Mouse (Mus musculus) midbrain, postnatal 0 days (tissue): ENCODE measurements at regions not wholly inside any gene's neighbourhood (a gene's known extent, or its start where the extent isn't known, plus 50 kb on each side); places are given as distances from the start of the nearest gene placed in this dataset.

ENCODE experiments used
- ATAC-seq: fragments of 200-750 bp; cut with Nextera tagmentation; 2 replicates; pipeline ENCODE4 v1.8.0; 2017; ENCODE audit warnings: moderate number of reproducible peaks, mild to moderate bottlenecking, moderate TSS enrichment, moderate library complexity; ENCODE audit not compliant: low FRiP score
- DNase-seq: peaks from one replicate; pipeline ENCODE4 v3.0.0-alpha.2; 2015; ENCODE audit warnings: low spot score
- H3K27ac ChIP-seq: fragments of 300-500 bp; sonication (generic); 2 replicates; pipeline ENCODE4 v1.5.1; 2014; ENCODE audit warnings: low read depth, mild to moderate bottlenecking, low read length, mixed read lengths
- H3K27me3 ChIP-seq: fragments of 300-500 bp; sonication (generic); 2 replicates; pipeline ENCODE4 v1.6.1; 2014; ENCODE audit warnings: low read length, control low read depth, mixed read lengths; ENCODE audit not compliant: insufficient read depth
- H3K36me3 ChIP-seq: fragments of 300-500 bp; sonication (generic); 2 replicates; pipeline ENCODE4 v1.6.1; 2014; ENCODE audit warnings: low read length, control low read depth, mixed read lengths; ENCODE audit not compliant: insufficient read depth
- H3K4me1 ChIP-seq: fragments of 300-500 bp; sonication (generic); 2 replicates; pipeline ENCODE4 v1.6.1; 2014; ENCODE audit warnings: mild to moderate bottlenecking, control low read depth, antibody characterized with exemption, low read length, mixed read lengths; ENCODE audit not compliant: insufficient read depth
- H3K4me2 ChIP-seq: fragments of 300-500 bp; sonication (generic); 2 replicates; pipeline ENCODE4 v1.6.1; 2014; ENCODE audit warnings: low read depth, mild to moderate bottlenecking, low read length, mixed read lengths; ENCODE audit not compliant: poor library complexity, severe bottlenecking
- H3K4me3 ChIP-seq: fragments of 300-500 bp; sonication (generic); 2 replicates; pipeline ENCODE4 v1.5.1; 2014; ENCODE audit warnings: low read depth, mild to moderate bottlenecking, low read length, moderate library complexity
- H3K9ac ChIP-seq: fragments of 300-500 bp; sonication (generic); replicated peaks from 2 replicates; pipeline ENCODE4 v1.6.1; 2014; ENCODE audit warnings: mild to moderate bottlenecking, low read length, moderate library complexity, mixed read lengths; ENCODE audit not compliant: poor library complexity, severe bottlenecking
- H3K9me3 ChIP-seq: fragments of 300-500 bp; sonication (generic); 2 replicates; pipeline ENCODE4 v1.6.1; 2016; ENCODE audit warnings: low read length, control low read depth
- CTCF ChIP-seq: IDR thresholded peaks from 2 replicates; pipeline ENCODE4 v1.5.1; 2016; ENCODE audit warnings: antibody characterized with exemption, mild to moderate bottlenecking
- WGBS: fragments of 180-500 bp; shearing (Covaris S2); extraction: QIAGEN DNeasy Blood & Tissue Kit; methylation state at CpG from one replicate; pipeline ENCODE4 v1.1.7; 2014; 5-methylcytosine and 5-hydroxymethylcytosine counted together

- ATAC-seq (no peak), DNase-seq (no peak)
- Histone ChIP-seq H3K27me3 (no peaks in the 10 kb centered on the region), H3K4me2 (no peak overlapping the region), H3K4me1 (no peaks in the 10 kb centered on the region), H3K4me3 (no peak overlapping the region), H3K9ac (no peak overlapping the region), H3K27ac (no peak overlapping the region), H3K36me3 (no peaks in the 10 kb centered on the region), H3K9me3 (no peaks in the 10 kb centered on the region)
- 93% methylated on average over 5 of the region's 5 CpGs for WGBS
- no peak for TF ChIP-seq CTCF
Measured at GRCm38 (mm10) chr13:3752334-3752733, 51.8 kb downstream of the Calml3 start.

- H3K27me3 ChIP-seq = no peaks in the 10 kb centered on the region
- WGBS = 73% methylated on average over 1 of the region's 1 CpGs
- no peak overlapping the region for H3K27ac ChIP-seq
- H3K36me3 ChIP-seq = no peaks in the 10 kb centered on the region
- no peaks in the 10 kb centered on the region for H3K4me1 ChIP-seq
- H3K9ac ChIP-seq = no peak overlapping the region
- no peak for ATAC-seq
- DNase-seq = no peak
- H3K9me3 ChIP-seq = no peaks in the 10 kb centered on the region
- no peak for TF ChIP-seq CTCF
- H3K4me3 ChIP-seq = no peak overlapping the region
- no peak overlapping the region for H3K4me2 ChIP-seq
Measured at GRCm38 (mm10) chr13:3751222-3751621, 52.9 kb downstream of the Calml3 start.

- no peaks in the 10 kb centered on the region for H3K27me3 ChIP-seq
- ATAC-seq = no peak
- H3K4me3 ChIP-seq = no peak overlapping the region
- H3K36me3 ChIP-seq = no peaks in the 10 kb centered on the region
- H3K4me1 ChIP-seq = no peaks in the 10 kb centered on the region
- no peak for TF ChIP-seq CTCF
- H3K27ac ChIP-seq = no peak overlapping the region
- H3K9me3 ChIP-seq = no peaks in the 10 kb centered on the region
- no peak for DNase-seq
- H3K9ac ChIP-seq = no peak overlapping the region
- 52% methylated on average over 1 of the region's 1 CpGs for WGBS
- H3K4me2 ChIP-seq = no peak overlapping the region
Measured at GRCm38 (mm10) chr13:3750756-3751155, 53.4 kb downstream of the Calml3 start.

GRCm38 (mm10) chr13:3749646-3750045, 54.5 kb downstream of the Calml3 start:
- Histone ChIP-seq H3K9me3 (no peaks in the 10 kb centered on the region), H3K4me2 (no peak overlapping the region), H3K9ac (no peak overlapping the region), H3K4me3 (no peak overlapping the region), H3K36me3 (no peaks in the 10 kb centered on the region), H3K27me3 (no peaks in the 10 kb centered on the region), H3K27ac (no peak overlapping the region), H3K4me1 (no peaks in the 10 kb centered on the region)
- 84% methylated on average over 3 of the region's 3 CpGs for WGBS
- TF ChIP-seq CTCF = no peak
- no peak for DNase-seq
- no peak for ATAC-seq

GRCm38 (mm10) chr13:3748859-3749258, 55.3 kb downstream of the Calml3 start:
- H3K9ac ChIP-seq = no peak overlapping the region
- H3K36me3 ChIP-seq = no peaks in the 10 kb centered on the region
- H3K4me1 ChIP-seq = no peaks in the 10 kb centered on the region
- 85% methylated on average over 5 of the region's 5 CpGs for WGBS
- DNase-seq (no peak), ATAC-seq (no peak)
- no peak for TF ChIP-seq CTCF
- no peak overlapping the region for H3K4me2 ChIP-seq
- no peaks in the 10 kb centered on the region for H3K9me3 ChIP-seq
- no peak overlapping the region for H3K27ac ChIP-seq
- H3K27me3 ChIP-seq = no peaks in the 10 kb centered on the region
- H3K4me3 ChIP-seq = no peak overlapping the region

GRCm38 (mm10) chr13:3746524-3746923, 57.6 kb downstream of the Calml3 start:
- Histone ChIP-seq H3K4me1 (no peaks in the 10 kb centered on the region), H3K4me2 (no peak overlapping the region), H3K27me3 (no peaks in the 10 kb centered on the region), H3K36me3 (no peaks in the 10 kb centered on the region), H3K9me3 (no peaks in the 10 kb centered on the region), H3K9ac (no peak overlapping the region), H3K27ac (no peak overlapping the region), H3K4me3 (no peak overlapping the region)
- DNase-seq (no peak), ATAC-seq (no peak)
- no peak for TF ChIP-seq CTCF
- 30% methylated on average over 10 of the region's 10 CpGs for WGBS
